Mouse (Mus musculus) layer of hippocampus, postnatal 25 days (tissue): ENCODE results near the gene Trp53tg5. TPM values are rescaled to one million over a fixed set of nuclear protein-coding genes. Genes with fewer than 3 reads are reported as not detected.

ENCODE experiments used
- DNase-seq, 2 experiments: peaks; one replicate each; pipeline ENCODE4 v3.0.0; 2022; ENCODE audit warnings: mixed read lengths in 2 of 2, low spot score in 1 of 2; ENCODE audit errors: extremely low spot score in 1 of 2
- total RNA-seq, 2 experiments: library from RNA; stranded (reverse); gene quantifications; 2 replicates each; pipeline ENCODE4 v1.2.3; 2021

Trp53tg5 gene
- total RNA-seq, 2 experiments from 2014 or later = not detected

DNA sequence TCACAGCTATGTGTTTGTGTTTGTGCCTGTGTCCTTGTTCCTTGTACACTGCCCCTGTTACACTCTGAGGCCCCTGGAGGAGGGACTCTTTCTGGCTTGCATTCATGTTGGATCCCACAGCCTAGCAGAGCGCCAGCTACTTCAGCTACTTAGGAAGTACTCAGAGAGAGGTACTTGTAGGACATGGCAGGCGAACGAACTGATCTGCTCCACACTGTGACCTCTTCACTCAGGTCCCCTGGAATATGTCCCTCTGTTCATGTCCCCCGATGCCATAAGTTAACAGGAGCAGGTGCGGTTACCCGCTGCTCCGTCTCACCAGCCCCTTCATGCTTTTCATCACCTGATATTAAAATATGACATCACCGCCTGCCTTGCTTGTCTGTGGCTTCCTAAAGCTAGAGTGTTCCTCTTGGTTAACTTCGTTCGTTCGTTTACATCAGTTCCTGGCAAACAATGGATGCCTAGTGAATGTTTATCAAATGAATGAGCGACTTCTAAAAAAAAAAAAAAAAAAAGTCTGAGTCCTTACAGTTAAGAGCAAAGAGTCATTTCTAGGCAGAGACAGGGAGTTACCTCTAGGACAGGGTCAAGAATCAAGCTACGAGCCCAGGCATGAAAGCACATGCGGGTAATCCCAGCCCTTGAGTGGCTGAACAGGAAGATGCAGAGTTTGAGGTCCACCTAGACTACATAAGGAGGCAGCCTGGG, 20.3 kb downstream of the Trp53tg5 start:
- DNase-seq = no peak

DNA sequence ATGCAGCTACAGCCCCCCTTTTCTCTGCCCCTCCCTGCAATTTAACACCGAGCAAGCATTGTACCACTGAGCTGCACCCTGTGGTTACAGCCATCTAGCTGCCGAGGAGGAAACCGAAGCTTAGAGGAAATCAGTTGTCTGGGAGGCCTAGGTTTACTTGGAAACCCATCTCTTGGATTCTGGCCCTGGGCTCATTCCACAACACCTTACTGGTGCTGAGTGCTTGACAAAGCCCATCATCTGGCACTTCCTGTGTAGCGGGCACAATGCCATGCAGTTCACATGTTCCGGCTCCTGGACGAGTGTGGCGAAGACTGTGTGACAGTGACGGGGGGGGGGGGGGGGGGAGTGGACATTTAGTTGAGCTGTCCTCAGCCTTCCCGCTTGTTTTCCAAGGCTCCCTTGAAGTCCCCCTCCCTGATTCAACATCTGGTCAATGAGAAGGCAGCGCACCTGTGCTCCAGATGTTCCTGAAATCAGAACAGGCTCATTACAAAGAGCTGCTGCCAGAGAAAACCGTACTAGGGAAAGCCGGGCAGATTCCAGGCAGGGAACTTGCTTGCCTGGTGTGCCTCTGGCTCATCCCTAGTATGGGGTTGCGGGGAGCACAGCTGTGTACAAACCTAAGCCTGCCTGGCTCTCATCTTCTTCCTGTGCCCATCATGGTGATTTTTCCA, 21.4 kb downstream of the Trp53tg5 start:
- DNase-seq = no peak

DNA sequence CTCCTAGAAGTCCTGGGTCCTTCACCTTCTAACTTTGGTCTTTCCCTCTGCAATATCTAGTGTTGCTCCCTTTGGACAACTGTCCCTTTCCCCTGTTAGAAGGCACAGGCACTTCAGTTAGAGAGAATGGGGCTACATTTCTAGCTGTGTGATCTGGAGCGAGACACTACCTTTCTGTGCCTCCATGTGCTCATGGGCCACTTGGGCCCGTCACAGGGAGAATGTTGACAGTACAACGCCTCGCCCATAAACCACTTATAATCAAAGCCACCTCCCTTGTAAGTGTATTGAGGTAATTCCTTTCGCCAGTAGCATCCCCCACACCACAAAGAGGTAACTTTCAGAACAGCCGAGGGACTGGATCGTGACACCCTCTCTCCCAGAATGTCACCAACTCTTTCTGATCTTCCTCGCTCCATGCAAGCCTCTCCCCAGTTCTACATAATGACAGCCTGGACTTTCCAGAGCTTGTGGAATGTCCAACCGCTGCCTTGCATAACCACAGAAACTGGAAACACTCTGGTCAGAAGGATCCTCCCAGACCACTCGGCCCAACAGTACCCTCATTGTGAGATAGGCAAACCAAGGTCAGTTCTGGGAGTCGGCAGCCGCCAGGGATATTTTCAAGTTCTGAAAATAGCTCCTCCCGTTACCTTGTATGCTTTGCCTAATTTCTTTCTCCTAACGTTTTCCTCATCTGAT, 24.0 kb downstream of the Trp53tg5 start:
- DNase-seq = no peak

DNA sequence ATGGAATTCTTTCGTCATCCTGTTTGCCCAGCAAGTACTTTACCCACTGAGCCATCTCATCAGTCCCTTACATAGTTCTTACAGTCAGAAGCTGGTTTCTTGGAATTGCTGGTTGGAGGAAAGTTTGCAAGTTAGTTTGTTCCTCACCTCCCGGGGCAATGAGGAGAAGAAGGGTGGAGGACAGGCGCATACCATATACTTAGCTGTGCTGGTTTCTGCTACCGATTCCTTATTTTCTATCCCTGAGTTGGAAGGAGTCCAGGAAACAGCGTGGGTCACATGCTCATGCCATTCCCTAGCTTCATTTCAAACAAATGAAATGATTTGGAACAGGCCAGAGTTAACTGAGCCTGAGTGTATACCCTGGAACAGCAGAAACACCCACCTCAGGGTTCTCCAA, 24.6 kb downstream of the Trp53tg5 start:
- no peak for DNase-seq

DNA sequence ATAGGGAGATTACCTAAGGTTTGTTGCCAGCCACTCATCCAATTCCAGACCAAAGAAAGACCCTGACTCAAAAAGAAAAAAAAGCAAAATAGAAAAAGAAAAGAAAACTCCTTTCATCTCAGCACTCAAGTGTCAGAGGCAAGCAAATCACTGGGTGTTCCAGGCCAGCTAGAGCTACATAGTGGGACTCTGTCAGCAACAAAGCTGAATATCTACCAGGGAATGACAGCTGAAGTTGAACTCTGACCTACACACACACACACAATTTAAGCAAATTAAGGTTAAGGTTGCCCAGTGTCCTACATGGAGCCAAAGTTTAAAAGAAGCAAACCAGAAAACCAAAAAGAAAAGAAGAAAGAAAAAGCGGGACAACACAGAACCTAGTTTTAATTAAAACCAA, 25.4 kb downstream of the Trp53tg5 start:
- DNase-seq = no peak

DNA sequence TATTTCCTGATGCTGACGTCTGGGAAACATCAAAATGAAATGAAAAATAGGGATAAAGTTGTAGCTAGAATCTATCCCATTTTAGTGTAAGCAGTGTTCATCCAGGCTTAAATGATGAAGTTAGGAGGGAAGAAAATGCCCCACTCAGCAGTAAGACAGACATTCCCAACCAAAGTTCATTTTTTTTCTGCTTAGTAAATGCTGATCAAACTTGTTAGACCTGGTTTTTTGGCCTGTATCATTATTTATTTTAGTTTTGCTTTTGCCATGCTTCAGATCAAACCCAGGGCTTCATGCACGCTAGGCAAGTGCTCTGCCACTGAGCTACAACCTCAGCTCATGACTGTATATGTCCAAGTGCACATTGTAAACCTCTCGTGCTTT, 27.4 kb downstream of the Trp53tg5 start:
- no peak for DNase-seq

DNA sequence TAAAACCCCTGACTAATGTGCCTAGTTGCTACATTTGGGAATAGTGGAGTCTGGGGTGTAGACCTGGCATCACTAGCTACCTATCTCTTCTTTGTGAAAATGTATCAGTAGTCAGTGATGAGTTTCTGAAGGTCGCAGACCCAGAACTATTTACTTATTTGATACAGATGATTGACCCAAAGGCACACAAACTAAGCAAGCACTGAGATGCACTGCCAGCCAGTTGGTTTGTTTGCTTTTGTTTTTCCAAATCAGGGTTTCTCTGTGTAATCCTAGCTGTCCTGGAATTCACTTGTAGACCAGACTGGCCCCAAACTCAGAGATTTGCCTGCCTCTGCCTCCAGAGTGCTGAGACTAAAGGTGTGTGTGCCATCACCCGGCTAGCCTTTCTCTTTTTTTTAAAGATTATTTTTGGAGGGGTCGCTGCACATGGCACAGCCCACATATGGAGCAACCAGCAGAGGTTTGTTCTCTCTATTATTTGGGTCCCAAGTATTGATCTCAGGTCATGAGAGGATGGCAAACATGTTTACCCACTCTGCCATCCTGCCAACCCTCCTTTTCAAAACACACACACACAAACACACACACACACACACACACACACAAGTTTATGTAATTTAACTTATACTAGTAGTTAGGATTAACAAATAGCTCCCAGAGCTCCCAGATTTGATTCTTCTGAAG, 28.0 kb downstream of the Trp53tg5 start:
- no peak for DNase-seq

DNA sequence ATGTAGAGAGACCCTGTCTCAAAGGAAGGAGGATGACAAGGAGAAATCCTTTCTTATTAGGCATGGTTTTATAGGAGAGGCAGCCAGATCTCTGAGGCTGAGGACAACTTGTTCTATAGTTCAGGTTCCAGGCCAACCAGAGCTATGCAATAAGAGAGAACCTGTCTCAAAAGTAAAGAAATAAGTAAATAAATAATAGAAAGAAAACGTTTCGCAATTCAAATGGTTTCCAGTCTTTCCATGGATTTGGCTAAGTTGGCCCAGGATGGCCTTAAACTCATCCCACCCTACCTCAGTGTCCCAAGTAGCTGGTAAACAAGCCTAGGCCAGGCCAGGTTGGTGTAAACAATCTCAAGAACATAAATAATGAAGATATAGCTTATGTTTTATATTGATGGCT, 28.8 kb downstream of the Trp53tg5 start:
- DNase-seq = no peak

DNA sequence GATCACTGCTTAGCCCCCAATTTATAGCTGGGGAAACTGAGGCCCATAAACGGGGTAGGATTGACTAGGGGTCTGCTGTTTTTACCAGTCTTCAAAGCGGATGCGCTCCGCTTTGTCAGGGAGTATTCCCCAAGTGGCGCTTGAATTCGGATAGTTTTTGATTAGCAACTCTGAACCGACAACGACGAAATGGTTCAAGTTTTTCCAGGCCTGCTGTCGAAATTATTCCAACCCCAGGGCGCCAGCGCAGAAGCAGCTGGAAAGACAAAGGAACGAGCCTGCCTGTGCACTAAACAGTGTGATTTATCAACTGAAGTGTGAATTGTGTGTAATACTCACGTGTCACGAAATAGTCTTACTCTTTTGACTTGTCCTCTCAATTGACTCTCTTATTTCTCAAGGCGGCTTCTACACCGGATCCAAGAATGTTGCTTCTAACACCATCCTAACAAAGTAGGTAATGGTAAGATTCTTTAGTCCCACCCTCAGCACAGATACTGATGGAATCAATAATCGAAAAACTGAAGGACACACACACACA, 30.0 kb downstream of the Trp53tg5 start, which contains the start of gene Sdc4:
TSS of gene Sdc4 (minus strand) at position 428 of the 541 bp plus-strand sequence.
- no peak for DNase-seq

DNA sequence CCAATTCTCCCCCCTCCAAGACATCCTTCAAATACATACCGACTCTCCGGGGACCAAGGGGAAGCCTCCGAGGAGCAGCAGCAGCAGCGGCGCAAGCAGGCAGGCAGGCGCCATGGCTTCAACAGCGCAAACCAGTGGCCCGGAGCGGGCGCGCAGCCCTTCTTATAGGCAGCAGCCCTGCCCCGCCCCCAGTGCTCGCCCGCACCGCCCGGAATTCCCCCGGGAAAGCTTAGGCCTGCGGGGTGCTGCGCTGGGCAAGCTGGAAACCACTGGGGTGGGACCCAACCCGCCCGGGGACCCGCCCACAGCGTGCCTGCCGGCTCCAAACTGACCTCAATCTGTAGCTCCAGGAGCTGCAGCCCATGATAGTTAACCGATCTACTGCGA, 30.5 kb downstream of the Trp53tg5 start:
- peak; percentile 60 to 68 for DNase-seq

DNA sequence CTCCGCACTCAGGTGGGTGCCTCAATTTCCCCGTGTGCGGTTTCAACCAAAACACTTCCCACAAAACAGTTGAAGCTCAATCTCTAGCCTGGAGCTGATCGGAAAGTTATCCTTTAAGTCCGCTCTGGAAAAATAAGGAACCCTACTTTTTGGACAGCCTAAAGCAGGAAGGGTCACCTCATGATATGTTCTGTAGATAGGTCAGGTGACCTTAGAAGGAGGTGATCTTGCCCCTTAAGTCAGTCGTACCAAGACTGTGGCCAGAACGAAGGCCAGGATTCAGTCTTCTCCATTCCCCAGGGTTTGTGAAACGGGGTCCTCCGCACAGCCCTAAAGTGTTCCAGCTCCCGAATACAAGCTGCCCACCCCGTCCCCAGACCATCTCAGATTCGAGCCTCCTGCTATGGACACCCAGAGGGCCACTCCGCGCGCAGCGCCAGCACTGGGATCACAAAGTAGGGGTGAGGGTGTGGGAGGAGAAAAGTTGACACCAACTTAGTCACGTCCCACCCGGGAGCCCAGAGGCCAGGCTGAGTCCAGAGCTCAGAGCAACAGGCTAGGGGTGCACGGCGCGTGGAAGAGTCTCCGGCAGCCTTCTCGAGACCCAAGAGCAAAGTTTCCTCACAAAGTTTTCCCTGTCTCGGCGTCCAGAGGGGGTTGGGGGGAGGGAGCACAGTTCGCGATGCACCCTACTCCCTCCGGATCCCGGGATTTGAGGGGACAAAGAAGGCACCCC, 31.0 kb downstream of the Trp53tg5 start:
- DNase-seq = no peak

DNA sequence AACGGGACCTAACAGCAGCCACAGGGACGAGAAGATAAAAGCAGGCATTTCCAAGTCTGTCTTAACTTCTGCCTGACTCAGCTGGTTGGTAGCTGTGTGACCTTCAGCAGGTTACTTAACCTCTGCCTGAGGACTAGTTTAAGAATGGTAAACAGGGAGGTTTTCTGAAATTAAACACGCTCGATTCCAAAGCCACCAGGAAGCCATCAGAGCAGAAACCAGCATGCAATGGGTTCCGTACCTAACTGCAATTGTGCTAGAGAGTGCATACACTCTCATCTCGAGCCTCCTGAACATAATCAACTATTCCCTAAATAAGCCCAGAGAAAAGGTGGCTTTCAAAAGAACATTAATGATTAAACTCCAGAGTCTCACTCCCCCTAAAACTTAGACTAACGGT, 31.8 kb downstream of the Trp53tg5 start:
- DNase-seq = no peak

DNA sequence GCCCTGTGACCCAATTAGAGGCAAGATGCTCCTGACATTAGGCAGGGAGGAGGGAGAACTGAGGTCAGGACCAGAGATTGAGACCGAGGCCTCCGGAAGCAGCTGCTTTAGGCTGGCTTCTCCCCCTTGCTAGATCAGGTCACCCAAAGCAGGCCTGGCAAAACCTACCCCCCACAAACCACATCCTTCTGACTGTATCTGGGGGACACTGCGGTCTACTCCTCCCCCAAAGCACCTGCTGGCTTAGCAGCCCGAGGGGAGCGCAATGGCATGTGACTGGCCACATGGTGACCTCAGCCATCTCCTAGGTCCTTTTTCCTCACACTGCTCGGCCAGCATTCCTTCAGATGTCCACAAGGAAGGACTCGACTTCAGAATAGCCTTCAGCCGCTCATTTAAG, 32.4 kb downstream of the Trp53tg5 start:
- DNase-seq = no peak

DNA sequence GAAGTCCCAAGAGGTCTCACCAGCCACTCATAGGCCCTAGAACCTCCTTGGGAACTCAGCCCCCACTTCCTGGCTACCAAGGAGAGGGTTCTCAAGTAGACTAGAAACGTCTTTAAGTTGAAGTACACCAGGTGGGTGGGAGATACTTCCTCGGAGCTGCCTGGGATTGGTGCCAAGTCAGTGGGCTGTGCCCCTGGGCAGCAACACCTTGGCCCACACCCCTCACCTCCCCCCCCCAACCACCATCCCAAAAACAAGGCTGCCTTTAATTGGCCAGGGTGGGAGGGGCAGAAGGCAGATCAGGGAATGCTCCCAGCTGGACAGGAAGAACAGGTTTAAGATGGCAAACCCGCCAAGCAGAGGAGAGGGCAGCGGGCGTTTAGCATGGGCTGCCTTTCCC, 33.2 kb downstream of the Trp53tg5 start:
- no peak for DNase-seq

DNA sequence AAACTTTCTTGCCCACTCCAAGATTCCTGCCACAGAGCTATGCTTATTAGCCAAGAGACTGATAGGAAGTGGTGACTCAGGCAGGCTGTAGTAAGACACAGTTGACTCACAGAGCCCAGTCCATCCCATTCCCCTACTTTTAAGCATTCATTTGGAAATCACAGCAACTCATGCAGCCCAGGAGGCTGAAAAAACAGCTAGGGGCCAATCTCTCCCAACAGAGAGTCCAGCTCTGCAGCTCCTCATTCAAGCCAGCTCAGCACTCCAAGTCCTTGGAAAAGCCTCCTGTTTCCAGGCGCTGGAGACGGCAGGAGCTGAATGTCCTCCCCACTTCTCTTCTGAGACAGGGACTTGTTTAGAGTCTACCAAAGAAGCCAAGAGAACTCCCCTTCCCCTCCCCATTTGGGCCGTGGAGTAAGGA, 34.5 kb downstream of the Trp53tg5 start:
- DNase-seq = peak in 1 of 2 experiments; percentile 22

DNA sequence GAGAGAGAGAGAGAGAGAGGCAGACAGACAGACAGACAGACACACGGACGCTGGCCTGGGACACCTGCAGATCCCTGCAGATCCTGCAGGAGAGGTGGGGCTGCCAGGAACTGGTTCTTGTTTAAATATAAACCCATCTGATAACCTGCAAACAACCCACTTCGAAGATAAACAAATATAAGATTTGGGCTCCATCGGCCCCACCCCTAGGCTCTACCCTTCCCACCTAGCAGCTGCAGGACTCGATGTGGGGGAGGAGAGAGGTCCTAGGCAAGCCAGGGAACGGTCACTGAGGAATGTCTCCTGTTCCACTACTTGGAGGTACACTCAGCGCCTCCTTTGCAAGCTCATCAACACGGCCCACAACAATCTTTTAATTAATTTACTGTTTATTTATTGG, 35.3 kb downstream of the Trp53tg5 start:
- no peak for DNase-seq

DNA sequence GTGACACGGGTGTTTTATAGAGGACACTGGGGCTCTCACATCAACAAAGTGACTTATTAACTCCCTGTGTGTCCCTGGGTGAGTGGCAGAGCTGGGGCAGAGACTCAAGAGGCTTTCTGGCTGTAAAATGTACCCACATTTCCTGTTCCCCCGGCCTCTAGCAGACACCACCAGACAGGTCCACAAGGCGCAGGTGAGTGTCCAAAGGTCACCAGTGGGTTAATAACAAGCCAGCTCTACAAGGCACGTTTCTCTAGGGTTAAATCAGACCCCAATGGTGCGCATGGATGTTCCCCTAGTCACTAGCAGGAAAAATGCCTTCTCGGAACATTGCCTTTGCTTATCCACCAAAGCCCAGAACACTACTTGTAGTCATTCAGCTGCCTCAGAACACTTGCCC, 35.8 kb downstream of the Trp53tg5 start:
- no peak for DNase-seq

DNA sequence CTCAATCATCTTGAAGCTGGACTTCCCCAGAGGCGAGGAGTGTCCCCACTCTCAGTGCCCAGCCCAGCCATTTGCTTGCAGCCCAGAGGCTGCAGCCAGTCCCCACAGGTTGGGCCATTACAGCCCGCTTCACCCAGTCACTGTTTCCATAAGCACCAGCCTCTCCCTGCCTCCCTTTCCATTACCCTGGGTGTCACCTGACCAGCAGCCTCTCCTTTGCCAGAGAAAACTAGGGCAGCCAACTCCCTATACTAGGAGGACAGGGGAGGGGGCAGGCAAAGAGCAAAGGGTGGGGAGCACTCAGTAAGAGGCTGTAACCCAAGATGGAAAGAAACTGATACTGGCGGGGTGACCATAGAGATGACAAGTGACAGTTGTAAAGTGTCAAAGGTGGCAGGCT, 36.6 kb downstream of the Trp53tg5 start:
- no peak for DNase-seq

DNA sequence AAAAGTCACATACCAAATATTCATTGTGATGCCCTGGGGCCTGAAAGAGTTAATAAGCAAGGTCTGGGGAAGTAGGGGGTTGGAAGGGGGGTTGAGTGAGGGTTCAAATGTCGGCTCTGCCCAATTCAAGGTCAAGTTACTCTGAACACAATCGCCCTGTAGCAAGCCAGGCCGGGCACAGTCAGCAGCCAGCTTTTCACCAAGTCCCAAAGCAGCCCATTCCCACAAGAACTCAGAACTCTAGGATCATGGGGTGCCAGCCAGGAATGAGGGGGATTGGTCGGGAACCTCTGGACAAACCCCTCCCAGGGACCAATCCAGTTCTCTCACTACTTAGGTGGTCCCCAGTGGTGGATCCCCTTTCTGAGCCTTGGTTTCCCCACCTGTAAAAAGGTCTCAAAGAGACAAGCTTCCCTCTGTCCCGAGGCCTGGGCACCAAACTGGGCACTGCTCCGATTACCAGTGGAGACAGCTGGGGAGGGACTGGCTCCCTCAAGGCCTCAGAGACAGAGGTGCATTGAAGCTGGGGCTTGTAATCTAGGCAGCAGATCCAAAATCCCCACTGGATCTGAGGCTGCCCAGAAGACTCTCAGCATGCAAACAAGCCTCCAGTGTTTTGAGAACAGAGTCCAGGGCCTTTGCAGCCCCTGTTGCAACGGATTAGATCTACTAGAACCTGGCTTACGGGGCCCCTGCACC, 37.2 kb downstream of the Trp53tg5 start:
- no peak for DNase-seq
